Mouse (Mus musculus) B cell, adult 62 days (primary cell): ENCODE data around the gene Tekt2. TPM values are rescaled to one million over a fixed set of nuclear protein-coding genes. Genes with fewer than 3 reads are reported as not detected.

Source experiments
- total RNA-seq: library from RNA; stranded (reverse); gene quantifications from 4 replicates; pipeline ENCODE4 v1.2.4, GENCODE M21; 2023

Gene Tekt2
- not detected in 4 replicates for total RNA-seq

GRCm38 (mm10) chr4:126325281-126325861 is at the start of gene Tekt2:
Tekt2 (minus strand) TSS chr4:126325688.

GRCm38 (mm10) chr4:126321111-126321853 is 4.2 kb downstream of the Tekt2 start, which contains the start of gene Adprhl2:
Adprhl2 (minus strand) TSS chr4:126321703.

DNA sequence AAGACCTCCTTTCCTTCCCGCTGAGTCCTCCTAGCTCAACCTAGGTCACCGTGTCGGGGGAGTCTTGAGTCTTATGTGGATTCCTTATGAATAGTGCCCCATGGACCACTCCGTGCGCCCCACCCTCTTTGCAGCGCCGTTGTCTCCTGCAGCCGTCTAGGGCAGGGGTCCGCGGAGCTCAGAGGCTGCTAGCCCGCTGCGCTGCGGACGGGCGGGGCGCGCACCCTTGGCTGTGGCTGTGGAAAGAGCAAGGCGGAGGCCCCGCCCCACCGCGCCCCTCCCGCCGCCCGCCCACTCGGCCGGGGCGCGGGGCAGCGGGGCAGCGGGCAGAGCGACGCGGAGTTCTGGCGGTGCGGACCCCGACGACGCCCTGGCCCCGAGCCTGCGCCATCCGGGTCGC is 39.0 kb downstream of the Tekt2 start, which contains the start of gene Col8a2:
TSS of gene Col8a2 (plus strand) at position 302 of the 400 bp plus-strand sequence.

Other genes starting within 250 kb of the Tekt2 start
- 15.5 to 18.7 TPM (median 17.1 TPM) in 4 replicates for gene Lsm10, start 229.1 kb downstream of the Tekt2 start, total RNA-seq
- 39.6 to 45.1 TPM (median 42.4 TPM) in 4 replicates for gene Stk40, start 221.7 kb downstream of the Tekt2 start, total RNA-seq
- 3.1 to 4.8 TPM (median 4.1 TPM) in 4 replicates for gene Eva1b, start 177.9 kb downstream of the Tekt2 start, total RNA-seq
- gene Sh3d21, start 162.2 kb downstream of the Tekt2 start, total RNA-seq = 0.23 to 1.3 TPM (median 0.83 TPM) in 4 replicates
- gene Thrap3, start 122.9 kb downstream of the Tekt2 start, total RNA-seq = 570 to 644 TPM (median 635 TPM) in 4 replicates
- 45.8 to 61.0 TPM (median 54.2 TPM) in 4 replicates for gene Map7d1, start 69.3 kb downstream of the Tekt2 start, total RNA-seq
- gene Trappc3, start 63.4 kb downstream of the Tekt2 start, total RNA-seq = 39.9 to 47.8 TPM (median 42.9 TPM) in 4 replicates
- gene Col8a2, start 38.9 kb downstream of the Tekt2 start, total RNA-seq = not detected in 4 replicates
- gene Adprhl2, start 4.0 kb downstream of the Tekt2 start, total RNA-seq = 31.4 to 44.4 TPM (median 37.4 TPM) in 4 replicates
- 27.0 to 32.5 TPM (median 28.8 TPM) in 4 replicates for gene Ago3, start 103.9 kb upstream of the Tekt2 start, total RNA-seq
- 54.6 to 60.3 TPM (median 57.6 TPM) in 4 replicates for gene Ago1, start 142.9 kb upstream of the Tekt2 start, total RNA-seq
- 9.9 to 11.2 TPM (median 10.3 TPM) in 4 replicates for gene Ago4, start 207.8 kb upstream of the Tekt2 start, total RNA-seq
- gene Clspn, start 231.2 kb upstream of the Tekt2 start, total RNA-seq = 10.1 to 12.9 TPM (median 12.4 TPM) in 4 replicates